Mouse (Mus musculus) embryonic fibroblast, embryonic 13.5 days (primary cell): ENCODE data around the gene Gse1.

Experiments
- CTCF ChIP-seq: IDR thresholded peaks from 2 replicates; pipeline ENCODE4 v1.5.1; 2011; ENCODE audit warnings: mild to moderate bottlenecking, control low read depth, low read length, moderate library complexity, borderline replicate concordance; ENCODE audit not compliant: insufficient read depth
- POLR2A ChIP-seq: IDR thresholded peaks from 2 replicates; pipeline ENCODE4 v1.6.1; 2011; ENCODE audit warnings: low read depth, mild to moderate bottlenecking, control low read depth, low read length, moderate library complexity

GRCm38 (mm10) chr8:120512326-120512725 is 284.1 kb downstream of the Gse1 start:
- TF ChIP-seq CTCF (no peak), POLR2A (no peak)
